Mouse (Mus musculus) embryonic stem cell, embryonic (primary cell): Measurements from ENCODE around the gene Lingo4.

Experiments
- CTCF ChIA-PET, 4 experiments: fragments of 300-600 bp in 2 of 4; fragments of 350-600 bp in 2 of 4; sonication (Branson Sonifier 250); formaldehyde crosslinking; loops; one replicate each; lab custom pipeline; 2022; ENCODE audit warnings: inconsistent platforms in 2 of 4; lab: Charles Lee
- POLR2A ChIA-PET, 4 experiments: fragments of 300-600 bp in 2 of 4; fragments of 350-600 bp in 2 of 4; sonication (Branson Sonifier 250); formaldehyde crosslinking; loops; one replicate each; lab custom pipeline; 2022; ENCODE audit warnings: antibody characterized with exemption in 4 of 4, inconsistent platforms in 1 of 4; lab: Charles Lee

Gene Lingo4

GRCm38 (mm10) chr3:94404366-94405054 is 6.2 kb downstream of the Lingo4 start:
- POLR2A ChIA-PET: interaction anchor here in 2 of 4 experiments (0.9 to 1.5 kb wide), 3 partner anchors 12 to 62 kb away, joined by 3 read pairs; partner anchors contain the start of gene Them5 (in 1 of the 2)
- CTCF ChIA-PET: interaction anchor here in 3 of 4 experiments (0.6 to 0.8 kb wide), 4 partner anchors 38 to 773 kb away, joined by 3 to 4 read pairs (median 3); no protein-coding TSS in a partner anchor

GRCm38 (mm10) chr3:94405561-94405960 is 7.2 kb downstream of the Lingo4 start:
- CTCF ChIA-PET: no interaction called here
- POLR2A ChIA-PET: interaction anchor here in 1 of 4 experiments (1.5 kb wide), 1 partner anchor 34 kb away, joined by 3 read pairs; no protein-coding TSS in a partner anchor

- CTCF ChIA-PET: interaction anchor here in 3 of 4 experiments (0.6 to 1.4 kb wide), 4 partner anchors 46 to 476 kb away, joined by 3 to 5 read pairs (median 3); no protein-coding TSS in a partner anchor
- POLR2A ChIA-PET: interaction anchor here in 2 of 4 experiments (0.6 to 1.7 kb wide), 8 partner anchors 30 to 374 kb away, joined by 3 to 15 read pairs (median 3); partner anchors contain the start of genes Cgn (in 1 of the 2), Mrpl9 (in 1 of the 2), Oaz3 (in 1 of the 2) and Rorc (in 1 of the 2)
Observed at GRCm38 (mm10) chr3:94412530-94412929, 14.2 kb downstream of the Lingo4 start.

- CTCF ChIA-PET: interaction anchor here in 3 of 4 experiments (0.5 to 1.4 kb wide), 4 partner anchors 30 to 475 kb away, joined by 3 to 6 read pairs (median 4); partner anchors contain the start of gene Mrpl9 (in 1 of the 3)
- POLR2A ChIA-PET: interaction anchor here in 2 of 4 experiments (0.6 to 1.7 kb wide), 9 partner anchors 30 to 373 kb away, joined by 3 to 15 read pairs (median 3); partner anchors contain the start of genes Cgn (in 1 of the 2), Mrpl9 (in 1 of the 2), Oaz3 (in 1 of the 2) and Rorc (in 1 of the 2)
Observed at GRCm38 (mm10) chr3:94413031-94413679, 14.8 kb downstream of the Lingo4 start, which contains the start of gene Tdrkh. Gene Tdrkh (plus strand): TSS chr3:94413273.

GRCm38 (mm10) chr3:94430980-94431379 is 32.7 kb downstream of the Lingo4 start:
- ChIA-PET POLR2A (interaction anchor here in 1 of 4 experiments (1.4 kb wide), 1 partner anchor 12 kb away, joined by 8 read pairs; the partner anchor contains the start of gene Mrpl9), CTCF (no interaction called here)

- ChIA-PET POLR2A (interaction anchor here in 1 of 4 experiments (1.8 kb wide), 1 partner anchor 10 kb away, joined by 4 read pairs; no protein-coding TSS in a partner anchor), CTCF (interaction anchor here in 1 of 4 experiments (1.7 kb wide), 1 partner anchor 67 kb away, joined by 4 read pairs; no protein-coding TSS in a partner anchor)
Observed at GRCm38 (mm10) chr3:94434305-94434704, 36.0 kb downstream of the Lingo4 start.

GRCm38 (mm10) chr3:94436420-94436819 is 38.1 kb downstream of the Lingo4 start:
- ChIA-PET POLR2A (no interaction called here), CTCF (no interaction called here)

- ChIA-PET POLR2A (interaction anchor here in 1 of 4 experiments (0.7 kb wide), 1 partner anchor 79 kb away, joined by 3 read pairs; the partner anchor contains the start of gene C2cd4d), CTCF (interaction anchor here (0.5 to 1.9 kb wide), 6 partner anchors 13 to 334 kb away, joined by 3 to 10 read pairs (median 4); no protein-coding TSS in a partner anchor)
Observed at GRCm38 (mm10) chr3:94441182-94441581, 42.9 kb downstream of the Lingo4 start.

GRCm38 (mm10) chr3:94442951-94443596 is 44.8 kb downstream of the Lingo4 start, which contains the start of gene Mrpl9:
Gene Mrpl9 (plus strand): TSS chr3:94443318.
- CTCF ChIA-PET: interaction anchor here (0.6 to 2.1 kb wide), 11 partner anchors 13 to 847 kb away, joined by 3 to 11 read pairs (median 4); partner anchors contain the start of gene Tdrkh (in 1 of the 4)
- POLR2A ChIA-PET: interaction anchor here (0.6 to 4.8 kb wide), 37 partner anchors 11 to 532 kb away, joined by 3 to 42 read pairs (median 4); partner anchors contain the start of genes Tdrkh (in 2 of the 4) and Tuft1 (in 1 of the 4)

- ChIA-PET CTCF (interaction anchor here in 3 of 4 experiments (0.6 to 2.1 kb wide), 7 partner anchors 12 to 464 kb away, joined by 3 to 11 read pairs (median 6); partner anchors contain the start of gene Tdrkh (in 1 of the 3)), POLR2A (interaction anchor here (0.6 to 4.8 kb wide), 26 partner anchors 11 to 1069 kb away, joined by 3 to 42 read pairs (median 4); partner anchors contain the start of genes Tdrkh (in 1 of the 4) and Tuft1 (in 1 of the 4))
Observed at GRCm38 (mm10) chr3:94443597-94443964, 45.3 kb downstream of the Lingo4 start, which contains the start of gene Oaz3. Gene Oaz3 (minus strand): TSS chr3:94443915.

- ChIA-PET POLR2A (interaction anchor here in 1 of 4 experiments (0.6 to 1.2 kb wide), 5 partner anchors 9 to 106 kb away, joined by 3 to 7 read pairs (median 3); no protein-coding TSS in a partner anchor), CTCF (interaction anchor here in 1 of 4 experiments (1.6 kb wide), 1 partner anchor 57 kb away, joined by 5 read pairs; no protein-coding TSS in a partner anchor)
Observed at GRCm38 (mm10) chr3:94449377-94449776, 51.1 kb downstream of the Lingo4 start.
